Comparison of ENCODE assay signal across 8 mouse cellular contexts in the genomic region with DNA sequence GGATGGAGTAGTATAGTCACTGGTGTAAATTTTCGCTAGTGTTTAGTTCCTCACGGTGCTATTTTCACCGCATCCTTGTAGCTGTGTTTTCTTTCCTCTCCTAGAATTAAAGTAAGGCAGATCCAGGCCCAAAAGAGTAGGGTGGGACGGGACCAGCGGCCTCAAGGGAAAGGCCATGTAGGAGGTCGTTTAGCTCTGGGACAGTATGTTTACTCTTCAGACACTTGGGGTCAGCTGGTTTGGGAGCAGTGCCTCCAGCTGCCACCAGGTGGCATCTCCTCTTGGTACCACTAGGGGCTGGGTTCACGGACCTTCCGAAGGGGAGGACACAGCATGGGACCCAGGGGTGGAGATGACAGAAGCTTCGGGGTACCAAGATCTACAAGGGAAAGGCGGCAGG. TPM values are rescaled to one million over a fixed set of nuclear protein-coding genes. Genes with fewer than 3 reads are reported as not detected.
DNase-seq lines count a peak whose midpoint lies in the region; ATAC-seq and TF ChIP-seq lines count a peak whose summit lies in the region.

No protein-coding gene starts in this region.

- H3K27ac ChIP-seq in embryonic facial prominence, embryonic 13.5 days: peak overlapping the region; percentile 88
- H3K27ac ChIP-seq in heart, adult 2 months: peak overlapping the region; percentile 97
- H3K27ac ChIP-seq in kidney, adult 2 months (ENCODE audit: insufficient read depth, low read depth, low read length): peak overlapping the region; percentile 92
- peak overlapping the region; percentile 73; the same call in 1 of the 2 replicates for H3K27ac ChIP-seq in limb, embryonic 13.5 days
- peak overlapping the region; percentile 93 for H3K27ac ChIP-seq in midbrain, embryonic 15.5 days

- DNase-seq in 3134 (ENCODE audit: extremely low read depth, insufficient read length, low spot score): peak; percentile 53
- DNase-seq in adrenal gland, postnatal 36 days: peak; percentile 82 to 88
- peak; percentile 84 to 88 for DNase-seq in heart, adult 2 months
- DNase-seq in kidney, adult 2 months: peak; percentile 88
- DNase-seq in spleen, postnatal 10 days (ENCODE audit: low spot score in 2 of 2): peak; percentile 87 to 91

- under 1% methylated on average over 10 of the region's 10 CpGs for WGBS in embryonic facial prominence, embryonic 13.5 days
- WGBS in heart, adult 2 months: 2% methylated on average over 10 of the region's 10 CpGs
- 1% methylated on average over 10 of the region's 10 CpGs for WGBS in kidney, adult 2 months
- 1% methylated on average over 10 of the region's 10 CpGs for WGBS in limb, embryonic 13.5 days
- under 1% methylated on average over 10 of the region's 10 CpGs for WGBS in midbrain, embryonic 15.5 days

- no peaks in the 10 kb centered on the region for H3K27me3 ChIP-seq in embryonic facial prominence, embryonic 13.5 days
- no peaks in the 10 kb centered on the region for H3K27me3 ChIP-seq in heart, adult 2 months (ENCODE audit: control insufficient read depth, insufficient read depth, low read length)
- no peaks in the 10 kb centered on the region for H3K27me3 ChIP-seq in kidney, adult 2 months (replicated peaks; ENCODE audit: control insufficient read depth, insufficient read depth, low read length)
- H3K27me3 ChIP-seq in limb, embryonic 13.5 days: no peaks in the 10 kb centered on the region
- no peaks in the 10 kb centered on the region for H3K27me3 ChIP-seq in midbrain, embryonic 15.5 days (replicated peaks)

- H3K9me3 ChIP-seq in embryonic facial prominence, embryonic 13.5 days: no peaks in the 10 kb centered on the region
- no peaks in the 10 kb centered on the region for H3K9me3 ChIP-seq in limb, embryonic 13.5 days
- no peaks in the 10 kb centered on the region for H3K9me3 ChIP-seq in midbrain, embryonic 15.5 days

- TF ChIP-seq CTCF in heart, adult 2 months (IDR thresholded peaks at IDR 0.05): no peak; the same call in 1 of the 2 replicates
- TF ChIP-seq CTCF in kidney, adult 2 months (conservative IDR thresholded peaks at IDR 0.05; ENCODE audit: insufficient read depth, insufficient read length, low read depth, low read length): peak; percentile 88

- no peaks in the 10 kb centered on the region for H3K79me2 ChIP-seq in heart, adult 2 months (replicated peaks; ENCODE audit: control insufficient read depth, insufficient read depth, low read length)

- peaks cover 41% of the 10 kb centered on the region for H3K36me3 ChIP-seq in embryonic facial prominence, embryonic 13.5 days
- H3K36me3 ChIP-seq in heart, adult 2 months (ENCODE audit: control insufficient read depth, insufficient read depth, low read length): peaks cover 5% of the 10 kb centered on the region; the same call in 1 of the 2 replicates
- no peaks in the 10 kb centered on the region; the same call in 1 of the 2 replicates for H3K36me3 ChIP-seq in kidney, adult 2 months (ENCODE audit: control insufficient read depth, insufficient read depth, low read length)
- H3K36me3 ChIP-seq in limb, embryonic 13.5 days: peaks cover 46% of the 10 kb centered on the region
- peaks cover 14% of the 10 kb centered on the region; the same call in 1 of the 2 replicates for H3K36me3 ChIP-seq in midbrain, embryonic 15.5 days (replicated peaks)

- peak; percentile 66; the same call in 1 of the 2 replicates for ATAC-seq in embryonic facial prominence, embryonic 13.5 days (ENCODE audit: insufficient number of reproducible peaks, insufficient read depth, low FRiP score, low TSS enrichment, low read depth)
- ATAC-seq in limb, embryonic 13.5 days (ENCODE audit: low FRiP score, low read depth): peak; percentile 59; the same call in 1 of the 2 replicates
- ATAC-seq in midbrain, embryonic 15.5 days (replicated peaks): peak; percentile 72

- TF ChIP-seq EP300 in heart, adult 2 months (IDR thresholded peaks at IDR 0.05; ENCODE audit: insufficient read depth, low read depth, low read length): 0 out of 2 replicates have a peak, but pooled peaks have one; percentile 17

- H3K4me1 ChIP-seq in embryonic facial prominence, embryonic 13.5 days: peaks cover 27% of the 10 kb centered on the region
- H3K4me1 ChIP-seq in heart, adult 2 months (ENCODE audit: control insufficient read depth, insufficient read depth, low read length): peaks cover 16% of the 10 kb centered on the region
- H3K4me1 ChIP-seq in kidney, adult 2 months (ENCODE audit: control insufficient read depth, insufficient read depth, low read length): peaks cover 52% of the 10 kb centered on the region
- peaks cover 22% of the 10 kb centered on the region for H3K4me1 ChIP-seq in limb, embryonic 13.5 days
- H3K4me1 ChIP-seq in midbrain, embryonic 15.5 days: peaks cover 16% of the 10 kb centered on the region

- peak overlapping the region; percentile 67 for H3K4me3 ChIP-seq in embryonic facial prominence, embryonic 13.5 days
- H3K4me3 ChIP-seq in heart, adult 2 months: peak overlapping the region; percentile 98
- H3K4me3 ChIP-seq in kidney, adult 2 months (ENCODE audit: insufficient read depth, low read depth, low read length): peak overlapping the region; percentile 66
- H3K4me3 ChIP-seq in limb, embryonic 13.5 days: peak overlapping the region; percentile 59
- peak overlapping the region; percentile 70 for H3K4me3 ChIP-seq in midbrain, embryonic 15.5 days

- no peak for TF ChIP-seq POLR2A in heart, adult 2 months (IDR thresholded peaks at IDR 0.05; ENCODE audit: insufficient read depth, low read depth, low read length)
- TF ChIP-seq POLR2A in kidney, adult 2 months (IDR thresholded peaks at IDR 0.05; ENCODE audit: low read depth, low read length): no peak

- peak overlapping the region; percentile 84 for H3K4me2 ChIP-seq in embryonic facial prominence, embryonic 13.5 days
- H3K4me2 ChIP-seq in limb, embryonic 13.5 days (replicated peaks): peak overlapping the region; percentile 83
- peak overlapping the region; percentile 75 for H3K4me2 ChIP-seq in midbrain, embryonic 15.5 days

- intact Hi-C loops in heart, adult 2 months (cut with DNase I): loop anchor here (1.0 to 10.0 kb wide), 3 partner anchors 9 to 382 kb away; partner anchors contain the start of gene Fis1

- H3K9ac ChIP-seq in embryonic facial prominence, embryonic 13.5 days: peak overlapping the region; percentile 74
- H3K9ac ChIP-seq in heart, adult 2 months (ENCODE audit: low read depth, low read length): peak overlapping the region; percentile 66
- H3K9ac ChIP-seq in limb, embryonic 13.5 days: peak overlapping the region; percentile 84
- H3K9ac ChIP-seq in midbrain, embryonic 15.5 days: peak overlapping the region; percentile 85

RNA-seq across cellular contexts. Expression of gene Cldn15, which starts 3.9 kb away (rescaled TPM):
- total RNA-seq in adrenal gland, postnatal 36 days (2021): 10 to 100 TPM; 11.3 to 15.9 TPM
- polyA plus RNA-seq in embryonic facial prominence, embryonic 13.5 days (2015; fragmentation: Nextera tagmentation; extraction: Ambion mirVana): 0.44 and 0.61 TPM in 2 replicates
- total RNA-seq in heart, adult 2 months (2021): 1 to 10 TPM; 7.3 to 8.7 TPM
- polyA plus RNA-seq in heart, adult 2 months (2012; rRNA removed): 13.3 and 15.1 TPM in 2 replicates
- polyA plus RNA-seq in kidney, adult 2 months (2012; rRNA removed): 28.2 and 33.1 TPM in 2 replicates
- 0.10 and 0.20 TPM in 2 replicates for polyA plus RNA-seq in limb, embryonic 13.5 days (2015; fragmentation: Nextera tagmentation; extraction: Ambion mirVana)
- polyA plus RNA-seq in midbrain, embryonic 15.5 days (2015; fragmentation: Nextera tagmentation; extraction: Ambion mirVana): 0.18 and 0.36 TPM in 2 replicates

RNA-seq across cellular contexts. Expression of gene Fis1, which starts 9.4 kb away (rescaled TPM):
- 100 to 1,000 TPM; 200 to 208 TPM for total RNA-seq in adrenal gland, postnatal 36 days (2021)
- 265 and 282 TPM in 2 replicates for polyA plus RNA-seq in embryonic facial prominence, embryonic 13.5 days (2015; fragmentation: Nextera tagmentation; extraction: Ambion mirVana)
- total RNA-seq in heart, adult 2 months (2021): 100 to 1,000 TPM; 176 to 197 TPM
- polyA plus RNA-seq in heart, adult 2 months (2012; rRNA removed): 150 and 152 TPM in 2 replicates
- 276 and 313 TPM in 2 replicates for polyA plus RNA-seq in kidney, adult 2 months (2012; rRNA removed)
- polyA plus RNA-seq in limb, embryonic 13.5 days (2015; fragmentation: Nextera tagmentation; extraction: Ambion mirVana): 263 and 274 TPM in 2 replicates
- polyA plus RNA-seq in midbrain, embryonic 15.5 days (2015; fragmentation: Nextera tagmentation; extraction: Ambion mirVana): 357 and 367 TPM in 2 replicates

RNA-seq across cellular contexts. Expression of gene Plod3, which starts 24.3 kb away (rescaled TPM):
- 10 to 100 TPM; 67.5 to 78.8 TPM for total RNA-seq in adrenal gland, postnatal 36 days (2021)
- 49.0 and 62.4 TPM in 2 replicates for polyA plus RNA-seq in embryonic facial prominence, embryonic 13.5 days (2015; fragmentation: Nextera tagmentation; extraction: Ambion mirVana)
- 10 to 100 TPM; 32.0 to 37.1 TPM for total RNA-seq in heart, adult 2 months (2021)
- 30.3 and 30.8 TPM in 2 replicates for polyA plus RNA-seq in heart, adult 2 months (2012; rRNA removed)
- 44.0 and 46.9 TPM in 2 replicates for polyA plus RNA-seq in kidney, adult 2 months (2012; rRNA removed)
- 63.1 and 65.1 TPM in 2 replicates for polyA plus RNA-seq in limb, embryonic 13.5 days (2015; fragmentation: Nextera tagmentation; extraction: Ambion mirVana)
- 38.9 and 44.1 TPM in 2 replicates for polyA plus RNA-seq in midbrain, embryonic 15.5 days (2015; fragmentation: Nextera tagmentation; extraction: Ambion mirVana)

RNA-seq across cellular contexts. Expression of gene Znhit1, which starts 25.3 kb away (rescaled TPM):
- 10 to 100 TPM; 84.0 to 97.9 TPM for total RNA-seq in adrenal gland, postnatal 36 days (2021)
- polyA plus RNA-seq in embryonic facial prominence, embryonic 13.5 days (2015; fragmentation: Nextera tagmentation; extraction: Ambion mirVana): 117 and 124 TPM in 2 replicates
- total RNA-seq in heart, adult 2 months (2021): 10 to 100 TPM; 65.5 to 70.1 TPM
- polyA plus RNA-seq in heart, adult 2 months (2012; rRNA removed): 53.6 and 58.4 TPM in 2 replicates
- 99.7 and 105 TPM in 2 replicates for polyA plus RNA-seq in kidney, adult 2 months (2012; rRNA removed)
- polyA plus RNA-seq in limb, embryonic 13.5 days (2015; fragmentation: Nextera tagmentation; extraction: Ambion mirVana): 111 and 120 TPM in 2 replicates
- 131 and 132 TPM in 2 replicates for polyA plus RNA-seq in midbrain, embryonic 15.5 days (2015; fragmentation: Nextera tagmentation; extraction: Ambion mirVana)

RNA-seq across cellular contexts. Expression of gene Ift22, which starts 54.6 kb away (rescaled TPM):
- 10 to 100 TPM; 31.9 to 39.4 TPM for total RNA-seq in adrenal gland, postnatal 36 days (2021)
- 67.4 and 70.2 TPM in 2 replicates for polyA plus RNA-seq in embryonic facial prominence, embryonic 13.5 days (2015; fragmentation: Nextera tagmentation; extraction: Ambion mirVana)
- 10 to 100 TPM in 1 of 2 experiments, 1 to 10 TPM in 1; 8.7 to 10.9 TPM for total RNA-seq in heart, adult 2 months (2021)
- polyA plus RNA-seq in heart, adult 2 months (2012; rRNA removed): 7.2 and 7.8 TPM in 2 replicates
- polyA plus RNA-seq in kidney, adult 2 months (2012; rRNA removed): 23.3 and 26.5 TPM in 2 replicates
- polyA plus RNA-seq in limb, embryonic 13.5 days (2015; fragmentation: Nextera tagmentation; extraction: Ambion mirVana): 60.4 and 65.8 TPM in 2 replicates
- 125 and 132 TPM in 2 replicates for polyA plus RNA-seq in midbrain, embryonic 15.5 days (2015; fragmentation: Nextera tagmentation; extraction: Ambion mirVana)

Comparison
In these comparisons a context has a peak if more than half of its experiments do, and no peak if none do; other contexts are left out.
1. Peak in every context shown above with its lines: DNase-seq, ATAC-seq, H3K4me3 ChIP-seq and H3K27ac ChIP-seq.